Mouse (Mus musculus) liver, embryonic 14.5 days (tissue): ENCODE measurements around the gene Lrrc32.

Experiments
- CTCF ChIP-seq: IDR thresholded peaks from 2 replicates; pipeline ENCODE4 v1.5.1; 2016; ENCODE audit warnings: antibody characterized with exemption, low read depth, control low read depth
- EP300 ChIP-seq: IDR thresholded peaks from 2 replicates; pipeline ENCODE4 v1.6.1; 2016; ENCODE audit warnings: antibody characterized with exemption, low read depth

DNA sequence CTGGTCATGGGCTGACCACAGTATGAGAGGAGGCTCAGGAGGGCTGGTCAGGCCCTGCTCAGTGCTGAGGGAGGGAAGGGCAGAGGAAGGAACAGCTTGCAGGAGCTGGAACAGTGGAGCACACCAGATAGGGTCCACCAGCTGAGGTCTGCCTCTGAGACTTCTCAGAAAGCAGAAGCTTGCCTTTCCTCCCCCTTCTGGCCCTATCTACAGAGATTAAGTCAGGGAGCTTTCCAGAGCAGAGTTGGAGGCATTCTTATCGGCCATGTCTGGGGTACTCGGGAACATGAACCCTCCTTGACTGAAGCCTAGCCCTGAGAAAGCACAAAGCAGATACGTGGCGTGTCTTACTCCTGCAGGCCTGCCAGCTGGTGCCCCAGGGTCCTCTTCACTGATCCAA, 46.8 kb downstream of the Lrrc32 start:
- no peak for TF ChIP-seq CTCF
- TF ChIP-seq EP300 = no peak
